15 mouse cellular contexts compared by ENCODE assay signal in genomic region chr5:75877609-75877971, GRCm38 (mm10).
A peak's percentile ranks its signal among the peaks of the same experiment; 100 is the strongest.
DNase-seq lines count a peak whose midpoint lies in the region; ATAC-seq and TF ChIP-seq lines count a peak whose summit lies in the region.
"Had no signal": no experiment of that assay in that cellular context is flagged by ENCODE, and none has a peak within 500 bp of the region (broad histone marks: within the 10 kb centered on the region; RNA-seq: fewer than 3 reads in every experiment).

No protein-coding gene starts in this region.

- H3K9me3 ChIP-seq in heart, embryonic 16.5 days (replicated peaks; ENCODE audit: control insufficient read depth, low read length) = 0 out of 2 replicates have a peak, but pooled peaks cover 3% of the 10 kb centered on the region
- no peaks in the 10 kb centered on the region for H3K9me3 ChIP-seq in liver, embryonic 11.5 days (ENCODE audit: control insufficient read depth, low read length)
- peaks cover 3% of the 10 kb centered on the region; the same call in 1 of the 2 replicates for H3K9me3 ChIP-seq in embryonic facial prominence, embryonic 10.5 days
- H3K9me3 ChIP-seq: stomach, embryonic 15.5 days had no signal

- H3K4me2 ChIP-seq in heart, embryonic 16.5 days (ENCODE audit: low read depth, low read length) = no peak overlapping the region
- H3K4me2 ChIP-seq in liver, embryonic 11.5 days = no peak overlapping the region
- H3K4me2 ChIP-seq: heart, embryonic 12.5 days; midbrain, embryonic 12.5 days; stomach, embryonic 15.5 days had no signal

- no peaks in the 10 kb centered on the region for H3K79me2 ChIP-seq in liver, adult 2 months (ENCODE audit: control insufficient read depth, insufficient read depth, low read length)

- no peak for ATAC-seq in heart, embryonic 16.5 days (replicated peaks; ENCODE audit: extremely low read depth, insufficient read depth, low FRiP score)
- ATAC-seq in liver, embryonic 11.5 days (replicated peaks; ENCODE audit: low FRiP score) = no peak
- peak; percentile 52 for ATAC-seq in common myeloid progenitor, adult 5-6 weeks (replicated peaks; ENCODE audit: low read depth, poor library complexity, severe bottlenecking)

- DNase-seq in heart, adult 18-20 months = no peak
- no peak for DNase-seq in liver, adult 2 months (ENCODE audit: extremely low read depth, low read depth, low spot score)
- DNase-seq in liver, embryonic 11.5 days (ENCODE audit: low spot score) = no peak
- no peak for DNase-seq in embryonic facial prominence, embryonic 10.5 days (ENCODE audit: low spot score)
- DNase-seq: cerebellum, adult 2 months; cerebellum, postnatal 36 days; thymus, adult 2 months had no signal

- no peak for TF ChIP-seq POLR2A in liver, adult 2 months (IDR thresholded peaks at IDR 0.05; ENCODE audit: extremely low read depth, insufficient read depth, low read length)
- TF ChIP-seq POLR2A in bone marrow macrophage, adult 2 months (IDR thresholded peaks at IDR 0.05; ENCODE audit: borderline replicate concordance, low read depth, low read length) = no peak

- 71% methylated on average over 4 of the region's 4 CpGs for WGBS in heart, embryonic 16.5 days
- WGBS in liver, adult 2 months = 65% methylated on average over 4 of the region's 4 CpGs
- WGBS in liver, embryonic 11.5 days = 47% methylated on average over 4 of the region's 4 CpGs
- 82% methylated on average over 4 of the region's 4 CpGs for WGBS in embryonic facial prominence, embryonic 10.5 days

- H3K4me1 ChIP-seq in heart, embryonic 16.5 days (ENCODE audit: control insufficient read depth, insufficient read depth, low read length) = peaks cover 22% of the 10 kb centered on the region
- H3K4me1 ChIP-seq in liver, adult 2 months (ENCODE audit: control insufficient read depth, insufficient read depth, low read length) = no peaks in the 10 kb centered on the region; the same call in 1 of the 2 replicates
- peaks cover 5% of the 10 kb centered on the region; the same call in 1 of the 2 replicates for H3K4me1 ChIP-seq in liver, embryonic 11.5 days (replicated peaks; ENCODE audit: control insufficient read depth, insufficient read depth, low read length)
- peaks cover 29% of the 10 kb centered on the region for H3K4me1 ChIP-seq in bone marrow macrophage, adult 2 months (ENCODE audit: control insufficient read depth, insufficient read depth, low read length)
- peaks cover 24% of the 10 kb centered on the region for H3K4me1 ChIP-seq in embryonic facial prominence, embryonic 10.5 days
- H3K4me1 ChIP-seq: midbrain, embryonic 12.5 days; stomach, embryonic 15.5 days had no signal

- no peak for TF ChIP-seq CTCF in liver, adult 2 months (IDR thresholded peaks at IDR 0.05; ENCODE audit: low read depth, low read length)
- TF ChIP-seq CTCF in bone marrow macrophage, adult 2 months (IDR thresholded peaks at IDR 0.05; ENCODE audit: low read depth, low read length) = no peak

- H3K4me3 ChIP-seq in heart, embryonic 16.5 days (ENCODE audit: low read length) = no peak overlapping the region
- H3K4me3 ChIP-seq in liver, adult 2 months (ENCODE audit: insufficient read depth, low read depth, low read length) = no peak overlapping the region
- no peak overlapping the region for H3K4me3 ChIP-seq in liver, embryonic 11.5 days (ENCODE audit: low read depth, low read length)
- H3K4me3 ChIP-seq in bone marrow macrophage, adult 2 months (ENCODE audit: insufficient read depth, low read length) = no peak overlapping the region
- H3K4me3 ChIP-seq in embryonic facial prominence, embryonic 10.5 days = no peak overlapping the region
- H3K4me3 ChIP-seq: heart, embryonic 12.5 days; hindbrain, embryonic 10.5 days; layer of hippocampus, adult 2 months; midbrain, embryonic 12.5 days; stomach, embryonic 15.5 days had no signal

- H3K9ac ChIP-seq in heart, embryonic 16.5 days (ENCODE audit: low read length) = no peak overlapping the region
- no peak overlapping the region for H3K9ac ChIP-seq in liver, adult 2 months (ENCODE audit: low read depth, low read length)
- H3K9ac ChIP-seq in liver, embryonic 11.5 days (ENCODE audit: low read depth, low read length) = no peak overlapping the region
- H3K9ac ChIP-seq: heart, embryonic 12.5 days; midbrain, embryonic 12.5 days; stomach, embryonic 15.5 days had no signal

- H3K36me3 ChIP-seq in heart, embryonic 16.5 days (ENCODE audit: control insufficient read depth, insufficient read depth) = no peaks in the 10 kb centered on the region
- no peaks in the 10 kb centered on the region for H3K36me3 ChIP-seq in liver, adult 2 months (ENCODE audit: control insufficient read depth, insufficient read depth, low read length)
- no peaks in the 10 kb centered on the region for H3K36me3 ChIP-seq in liver, embryonic 11.5 days (ENCODE audit: control insufficient read depth, insufficient read depth, low read length)
- H3K36me3 ChIP-seq in embryonic facial prominence, embryonic 10.5 days (replicated peaks) = no peaks in the 10 kb centered on the region
- H3K36me3 ChIP-seq: heart, embryonic 12.5 days; hindbrain, embryonic 10.5 days; midbrain, embryonic 12.5 days; stomach, embryonic 15.5 days had no signal

- H3K27ac ChIP-seq in heart, embryonic 16.5 days (ENCODE audit: low read length) = peak overlapping the region; percentile 67; the same call in 1 of the 2 replicates
- H3K27ac ChIP-seq in liver, adult 2 months (replicated peaks; ENCODE audit: insufficient read depth, low read depth, low read length) = peak overlapping the region; percentile 51; the same call in 1 of the 2 replicates
- no peak overlapping the region for H3K27ac ChIP-seq in liver, embryonic 11.5 days (ENCODE audit: low read depth, low read length)
- peak overlapping the region; percentile 45 for H3K27ac ChIP-seq in bone marrow macrophage, adult 2 months (ENCODE audit: insufficient read depth, low read depth, low read length)
- no peak overlapping the region for H3K27ac ChIP-seq in embryonic facial prominence, embryonic 10.5 days (replicated peaks)
- H3K27ac ChIP-seq: hindbrain, embryonic 10.5 days; layer of hippocampus, adult 2 months; midbrain, embryonic 12.5 days had no signal

- no peaks in the 10 kb centered on the region for H3K27me3 ChIP-seq in heart, embryonic 16.5 days (ENCODE audit: control insufficient read depth, insufficient read depth, low read length)
- no peaks in the 10 kb centered on the region for H3K27me3 ChIP-seq in liver, adult 2 months (ENCODE audit: control insufficient read depth, insufficient read depth, low read length)
- no peaks in the 10 kb centered on the region for H3K27me3 ChIP-seq in liver, embryonic 11.5 days (replicated peaks; ENCODE audit: control insufficient read depth, insufficient read depth, low read length)
- no peaks in the 10 kb centered on the region for H3K27me3 ChIP-seq in embryonic facial prominence, embryonic 10.5 days (replicated peaks; ENCODE audit: low read depth, poor library complexity, severe bottlenecking)
- H3K27me3 ChIP-seq: heart, embryonic 12.5 days; midbrain, embryonic 12.5 days; stomach, embryonic 15.5 days had no signal

Comparison
In these comparisons a context has a peak if more than half of its experiments do, and no peak if none do; other contexts are left out.
1. H3K27ac ChIP-seq: peak in heart, embryonic 16.5 days (single experiment), liver, adult 2 months (single experiment) and bone marrow macrophage, adult 2 months (single experiment); none in liver, embryonic 11.5 days (single experiment) and embryonic facial prominence, embryonic 10.5 days (single experiment).